Mouse (Mus musculus): ENCODE results near the gene A4galt.

DNA sequence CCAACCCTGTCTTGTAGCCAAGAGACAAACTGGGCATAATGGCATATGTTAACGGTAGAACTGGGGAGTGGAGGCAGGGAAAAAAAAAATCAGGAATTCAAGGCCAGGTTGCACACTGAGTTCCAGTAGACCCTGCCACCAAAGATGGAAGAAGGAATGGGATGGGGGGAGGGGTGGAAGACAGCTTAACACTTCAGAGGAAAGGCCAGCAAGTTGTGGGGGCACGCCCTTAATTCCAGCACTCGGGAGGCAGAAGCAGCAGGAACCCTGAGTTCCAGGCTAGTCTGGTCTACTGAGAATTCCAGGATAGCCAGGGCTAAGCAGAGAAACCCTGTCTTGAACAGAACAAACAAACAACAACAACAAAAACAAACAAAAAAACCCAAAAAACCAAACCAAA, 7.2 kb downstream of the A4galt start:
- TF ChIP-seq POLR2A (IDR thresholded peaks at IDR 0.05; ENCODE audit: borderline replicate concordance, extremely low read depth, insufficient read depth, insufficient read length, poor library complexity, severe bottlenecking) (no peak), CTCF (IDR thresholded peaks at IDR 0.05; ENCODE audit: borderline replicate concordance, extremely low read depth, insufficient read depth, insufficient read length) (no peak)

Measured in brain, embryonic 14.5 days (tissue).